Mouse (Mus musculus): ENCODE measurements around the gene Ska2.

Gene Ska2

GRCm38 (mm10) chr11:87108755-87109518, at the start of gene Ska2:
TSS of gene Ska2 (plus strand) at chr11:87109234.
- DNase-seq (ENCODE audit: low read depth, low spot score) = peak; percentile 100

GRCm38 (mm10) chr11:87060410-87060809, 48.6 kb upstream of the Ska2 start:
- no peak for DNase-seq (ENCODE audit: low read depth, low spot score)

- no peak for DNase-seq (ENCODE audit: low read depth, low spot score)
Measured at GRCm38 (mm10) chr11:87062087-87062486, 46.9 kb upstream of the Ska2 start.

- peak; percentile 57 for DNase-seq (ENCODE audit: low read depth, low spot score)
Measured at GRCm38 (mm10) chr11:87073343-87073865, 35.6 kb upstream of the Ska2 start.

GRCm38 (mm10) chr11:87073866-87074440, 35.1 kb upstream of the Ska2 start, which contains the start of gene Gdpd1:
TSS of gene Gdpd1 (minus strand) at chr11:87074062.
- peak; percentile 90 for DNase-seq (ENCODE audit: low read depth, low spot score)

GRCm38 (mm10) chr11:87083712-87084111, 25.3 kb upstream of the Ska2 start:
- no peak for DNase-seq (ENCODE audit: low read depth, low spot score)

- DNase-seq (ENCODE audit: low read depth, low spot score) = no peak
Measured at GRCm38 (mm10) chr11:87085461-87085860, 23.6 kb upstream of the Ska2 start.

- peak; percentile 73 for DNase-seq (ENCODE audit: low read depth, low spot score)
Measured at GRCm38 (mm10) chr11:87086290-87086984, 22.6 kb upstream of the Ska2 start, which contains the start of gene Smg8. TSS of gene Smg8 (minus strand) at chr11:87086774.

- no peak for DNase-seq (ENCODE audit: low read depth, low spot score)
Measured at GRCm38 (mm10) chr11:87087142-87087541, 21.9 kb upstream of the Ska2 start.

- no peak for DNase-seq (ENCODE audit: low read depth, low spot score)
Measured at GRCm38 (mm10) chr11:87108409-87108754, 652 bp upstream of the Ska2 start, which contains the start of gene Prr11. TSS of gene Prr11 (minus strand) at chr11:87108708.

- no peak for DNase-seq (ENCODE audit: low read depth, low spot score)
Measured at GRCm38 (mm10) chr11:87109519-87110171, 611 bp downstream of the Ska2 start.

- DNase-seq (ENCODE audit: low read depth, low spot score) = no peak
Measured at GRCm38 (mm10) chr11:87110172-87110909, 1.3 kb downstream of the Ska2 start.

GRCm38 (mm10) chr11:87121864-87122263, 12.8 kb downstream of the Ska2 start:
- no peak for DNase-seq (ENCODE audit: low read depth, low spot score)

- no peak for DNase-seq (ENCODE audit: low read depth, low spot score)
Measured at GRCm38 (mm10) chr11:87125562-87125961, 16.5 kb downstream of the Ska2 start.

- DNase-seq (ENCODE audit: low read depth, low spot score) = no peak
Measured at GRCm38 (mm10) chr11:87126281-87126823, 17.3 kb downstream of the Ska2 start.

- peak; percentile 89 for DNase-seq (ENCODE audit: low read depth, low spot score)
Measured at GRCm38 (mm10) chr11:87126824-87127816, 18.1 kb downstream of the Ska2 start, which contains the start of gene Trim37. TSS of gene Trim37 (plus strand) at chr11:87127077.

- no peak for DNase-seq (ENCODE audit: low read depth, low spot score)
Measured at GRCm38 (mm10) chr11:87136233-87136632, 27.2 kb downstream of the Ska2 start.

GRCm38 (mm10) chr11:87158012-87158411, 49.0 kb downstream of the Ska2 start:
- DNase-seq (ENCODE audit: low read depth, low spot score) = no peak

- no peak for DNase-seq (ENCODE audit: low read depth, low spot score)
Measured at GRCm38 (mm10) chr11:87162687-87163086, 53.7 kb downstream of the Ska2 start.
